Mouse (Mus musculus) ovary, postnatal 14 days (tissue): ENCODE data around the gene Elmod3.
A peak's percentile ranks its signal among the peaks of the same experiment; 100 is the strongest.
"Not testable (repeated sequence)": the region's sequence is repeated elsewhere in the genome, so short reads cannot be mapped to it uniquely, and the experiment has no call there.

Experiments
- DNase-seq: peaks from one replicate; pipeline ENCODE4 v3.0.0; 2022; ENCODE audit warnings: low spot score

Elmod3 gene

DNA sequence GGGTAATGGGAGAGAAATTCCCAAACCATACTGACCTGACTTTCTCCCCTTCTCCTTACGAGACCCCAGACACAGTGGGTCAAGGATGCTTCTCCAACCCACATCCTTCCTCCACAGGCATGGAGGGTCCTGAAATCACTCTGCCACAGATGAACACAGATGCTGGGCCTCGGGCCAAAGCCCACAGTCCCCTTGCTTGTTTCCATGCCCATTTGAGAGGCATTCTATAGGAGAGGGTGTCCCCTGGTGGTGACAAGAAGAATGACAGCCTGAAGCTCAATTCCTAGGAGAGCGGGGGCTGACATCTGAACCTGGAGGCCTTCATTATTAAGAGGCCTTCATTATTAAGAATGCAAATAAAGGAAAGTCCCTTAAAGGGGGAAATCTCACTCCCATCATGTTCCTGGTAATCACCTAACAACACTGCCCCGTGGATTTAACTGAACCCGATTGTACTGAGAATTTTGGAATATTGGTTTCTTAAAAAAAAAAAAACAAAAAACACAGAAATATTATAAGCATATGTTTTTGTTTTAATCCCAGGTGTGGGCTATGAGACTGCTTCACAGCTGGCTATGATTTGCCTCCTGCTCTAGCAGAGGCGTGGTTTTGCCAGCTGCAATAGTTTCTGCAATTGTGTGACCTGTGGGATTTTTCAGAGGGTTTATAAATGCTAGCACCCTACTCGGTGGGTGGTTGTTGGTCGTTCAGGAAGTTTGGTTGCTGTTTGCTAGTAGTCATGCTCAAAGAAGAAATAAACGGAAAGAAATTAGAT is 64.0 kb downstream of the Elmod3 start:
- peak; percentile 68 for DNase-seq

DNA sequence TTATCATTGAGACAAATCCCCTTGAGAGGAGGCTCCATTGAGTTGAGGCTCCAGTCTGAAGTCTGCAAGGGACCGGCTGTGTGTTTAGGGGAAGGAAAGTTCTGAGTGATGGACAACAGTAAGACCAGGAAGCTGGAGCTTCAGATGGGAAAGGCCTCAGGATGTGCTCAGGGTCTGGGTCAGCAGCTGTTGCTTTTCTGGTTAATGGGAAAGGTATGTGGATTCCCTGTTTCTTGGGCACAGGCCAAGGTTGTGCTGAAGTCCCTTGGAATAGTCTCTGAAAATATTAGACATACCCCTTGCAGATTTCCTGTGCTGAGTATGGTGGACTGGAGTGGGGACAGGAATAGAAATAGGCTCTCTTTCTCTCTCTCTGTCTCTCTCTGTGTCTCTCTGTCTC is 64.7 kb downstream of the Elmod3 start:
- not testable (repeated sequence) for DNase-seq

DNA sequence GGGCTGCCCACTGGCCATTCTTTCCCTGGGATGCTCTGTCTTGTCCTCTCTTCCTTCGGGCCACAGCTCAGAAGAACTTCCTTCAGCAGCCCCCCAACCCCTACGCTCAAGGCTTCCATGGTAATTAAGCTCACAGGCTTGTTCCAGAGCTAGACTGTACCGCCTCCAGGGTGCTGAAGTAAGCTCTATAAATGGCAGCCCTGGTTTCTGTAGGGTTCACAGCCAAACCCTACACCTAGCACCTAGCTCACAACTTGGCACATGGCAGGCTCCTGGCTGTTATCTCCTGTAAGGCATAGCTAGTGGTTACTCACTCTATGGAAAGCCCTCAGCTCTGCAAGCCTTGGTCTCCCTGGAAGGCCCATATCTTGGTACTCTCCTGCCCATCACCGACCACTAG is 65.6 kb downstream of the Elmod3 start:
- no peak for DNase-seq

DNA sequence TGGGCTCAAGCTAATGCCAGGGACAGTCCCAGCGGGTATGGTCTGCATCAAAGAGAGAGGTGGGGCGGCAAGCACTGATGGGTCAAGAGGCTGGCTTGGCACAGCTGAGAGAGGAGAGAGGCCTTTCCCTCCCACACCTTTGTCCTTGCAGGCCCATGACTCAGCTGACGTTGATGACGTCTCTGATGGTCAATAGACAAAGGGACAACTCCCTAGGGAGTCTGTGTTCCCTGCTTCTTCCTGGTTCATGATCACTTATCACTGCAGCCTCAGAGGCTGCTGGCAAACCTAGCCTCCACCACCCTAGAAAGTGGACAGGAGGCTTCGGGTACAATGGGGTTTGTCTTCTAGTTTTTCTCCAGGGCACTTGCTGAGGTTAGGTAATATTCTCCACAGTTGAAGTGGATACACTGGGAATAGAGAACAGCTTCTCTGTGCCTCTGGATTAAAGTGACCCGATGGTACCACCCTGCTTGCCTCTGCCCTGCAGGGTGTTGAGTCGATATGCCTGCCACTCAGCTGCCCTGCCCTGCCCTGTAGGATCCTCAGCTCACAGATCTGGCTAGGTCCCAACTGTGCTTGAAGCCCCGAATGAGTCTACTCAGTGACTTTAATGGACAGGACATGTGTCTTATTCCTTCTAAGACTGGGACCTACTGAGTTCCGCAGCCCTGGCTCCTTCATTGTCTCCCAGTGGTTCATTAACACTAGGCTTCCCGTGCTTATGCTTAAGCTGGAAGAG is 69.6 kb downstream of the Elmod3 start:
- no peak for DNase-seq

DNA sequence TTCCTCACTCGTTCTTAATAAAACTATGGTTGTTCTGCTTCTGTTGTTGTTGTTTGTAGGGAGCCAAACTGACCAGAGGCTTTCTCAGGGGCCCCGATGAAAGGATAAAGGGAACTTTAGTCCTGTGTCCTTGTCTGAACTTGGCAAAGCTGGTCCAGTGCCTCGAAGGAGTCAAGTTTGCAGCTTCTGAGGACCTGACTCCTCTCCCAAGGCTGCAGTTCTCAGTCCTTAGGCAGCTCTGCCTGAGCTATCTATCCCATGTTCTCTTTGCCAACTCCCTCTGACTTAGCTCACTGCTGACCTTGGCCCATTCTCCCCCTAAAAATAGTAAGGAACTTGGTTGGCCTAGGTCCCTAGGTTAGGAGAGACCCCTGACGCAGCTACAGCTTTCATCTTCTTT is 71.1 kb downstream of the Elmod3 start:
- DNase-seq, result no peak

DNA sequence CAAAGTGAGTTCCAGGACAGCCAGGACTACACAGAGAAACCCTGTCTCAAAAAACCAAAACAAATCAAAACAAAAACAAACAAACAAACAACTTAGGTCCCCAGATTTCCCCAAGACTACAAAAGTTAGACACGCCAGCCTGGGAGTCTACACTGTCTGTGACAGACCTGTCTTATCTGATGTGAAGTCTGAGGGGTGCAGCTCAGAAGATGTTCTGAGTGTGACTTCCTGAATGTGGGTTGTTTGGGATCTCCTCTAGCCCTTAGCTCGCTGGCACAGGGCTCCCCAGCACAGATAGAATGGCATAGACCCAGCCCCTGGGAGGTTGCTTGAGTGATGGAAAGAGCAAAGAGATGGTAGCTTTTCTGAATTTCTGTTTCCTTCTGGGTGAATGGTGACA is 74.1 kb downstream of the Elmod3 start:
- DNase-seq, result no peak

DNA sequence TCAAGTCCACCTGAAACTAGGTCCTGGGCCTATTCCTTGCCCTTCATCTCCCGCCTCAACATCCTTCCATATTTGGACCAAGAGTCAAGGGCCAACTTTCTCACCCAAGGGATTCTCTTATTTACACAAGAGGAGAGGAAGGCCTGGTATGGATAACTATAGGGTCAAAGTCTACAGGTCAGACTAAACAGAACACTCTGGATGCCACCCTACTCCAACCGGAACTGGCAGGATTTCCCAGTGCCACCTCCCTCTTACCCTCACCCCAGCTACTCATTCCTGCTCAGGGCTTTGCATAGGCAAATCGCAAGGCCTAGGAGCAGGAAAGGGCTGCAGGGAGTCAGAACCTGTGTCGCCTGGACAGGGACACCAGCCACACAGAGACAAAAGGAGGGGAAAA is 75.0 kb downstream of the Elmod3 start:
- DNase-seq, result no peak

DNA sequence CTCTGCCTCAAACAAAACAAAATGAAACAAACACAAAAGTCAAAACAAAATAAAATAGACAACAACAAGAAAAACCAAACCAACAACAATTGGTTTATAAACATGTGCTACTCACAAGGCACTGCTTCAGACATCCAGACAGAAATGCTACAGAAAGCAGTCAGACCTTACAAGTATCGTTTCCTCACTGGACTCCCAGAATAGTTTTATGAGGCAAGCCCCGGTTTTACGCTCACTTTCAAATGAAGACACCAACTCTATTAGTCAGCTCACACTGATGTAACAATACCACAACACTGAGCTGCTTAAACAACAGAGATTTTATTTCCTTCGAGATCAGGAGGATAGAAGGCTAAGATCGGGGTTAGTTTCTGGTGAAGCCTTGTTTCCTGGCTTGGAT is 75.9 kb downstream of the Elmod3 start:
- no peak for DNase-seq

DNA sequence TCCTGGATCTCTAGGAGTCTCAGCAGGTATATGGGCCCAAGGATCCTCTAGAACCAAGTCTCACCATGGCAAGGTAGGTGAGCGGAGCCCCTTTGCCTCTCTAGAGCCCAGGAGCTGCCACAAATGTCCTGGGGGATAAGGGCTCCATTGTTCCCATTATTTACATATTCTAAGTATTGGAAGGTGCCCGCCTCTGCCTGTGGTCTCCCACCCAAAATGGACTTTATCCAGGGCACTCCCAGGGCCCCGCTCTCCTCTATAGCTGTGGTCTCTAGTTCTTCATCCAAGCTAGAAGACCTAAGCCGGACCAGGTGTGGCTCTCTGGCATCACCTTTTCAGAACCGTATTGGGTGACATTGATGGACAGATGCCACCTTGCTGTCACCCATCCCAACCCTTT is 76.6 kb downstream of the Elmod3 start, which contains the start of gene Sh2d6:
Gene Sh2d6 (minus strand): TSS at position 101 of the 400 bp plus-strand sequence.
- DNase-seq, result no peak

DNA sequence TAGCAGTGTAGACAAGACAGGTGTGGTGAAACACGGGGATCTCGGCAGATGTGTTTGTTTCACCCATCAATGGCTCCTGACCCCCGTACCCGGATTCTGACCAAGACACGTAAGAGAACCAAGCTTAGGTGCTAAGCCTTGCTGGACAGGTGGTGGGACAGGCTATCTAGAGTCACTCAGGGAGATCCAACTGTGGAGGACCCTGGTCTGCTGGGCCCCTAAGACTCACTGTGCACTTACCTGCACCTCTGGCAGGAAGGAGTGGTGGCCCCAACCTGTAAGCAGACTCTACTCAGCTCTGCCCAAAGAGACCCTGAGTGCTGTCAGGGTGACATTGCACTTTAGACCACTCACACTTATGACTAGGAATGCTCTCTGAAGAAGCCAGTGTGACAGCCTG is 77.3 kb downstream of the Elmod3 start:
- no peak for DNase-seq

DNA sequence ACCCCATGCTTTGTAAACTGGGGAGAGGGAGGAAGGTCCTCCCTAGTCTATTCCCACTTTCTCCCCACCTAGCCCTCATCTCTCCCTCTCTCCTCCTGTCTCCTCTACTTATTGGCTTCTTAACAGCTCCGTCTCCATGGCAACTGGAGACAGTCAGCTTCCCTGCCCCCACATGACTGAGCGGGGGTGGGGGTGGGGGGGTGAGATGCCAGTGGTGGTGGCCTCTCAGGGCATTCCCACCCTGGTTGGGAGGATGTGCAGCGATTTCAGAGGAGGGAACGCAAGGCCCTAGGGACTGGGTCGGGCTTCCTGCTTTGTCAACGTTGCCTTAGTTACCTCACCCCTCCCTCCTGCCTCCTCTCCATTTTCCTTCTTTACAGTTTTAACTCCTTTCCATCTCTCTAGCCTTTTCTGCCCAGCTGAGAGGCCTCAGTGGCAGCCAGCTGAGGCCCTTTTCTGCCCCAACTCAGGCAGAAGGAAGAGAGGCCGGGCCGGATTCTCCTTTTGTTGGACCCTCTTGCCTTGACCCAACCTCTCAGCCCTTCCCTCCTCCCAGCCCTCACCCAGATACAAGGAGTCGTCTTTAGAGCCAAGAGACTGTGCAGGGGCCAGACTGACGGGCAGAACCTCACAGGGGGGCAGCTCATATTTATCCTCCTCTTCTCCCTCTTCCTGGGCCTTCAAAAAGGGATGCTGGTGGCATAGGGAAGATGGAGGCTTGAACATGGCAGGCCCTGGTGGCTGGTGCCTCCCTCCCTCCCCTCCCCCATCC is 78.1 kb downstream of the Elmod3 start:
- no peak for DNase-seq

DNA sequence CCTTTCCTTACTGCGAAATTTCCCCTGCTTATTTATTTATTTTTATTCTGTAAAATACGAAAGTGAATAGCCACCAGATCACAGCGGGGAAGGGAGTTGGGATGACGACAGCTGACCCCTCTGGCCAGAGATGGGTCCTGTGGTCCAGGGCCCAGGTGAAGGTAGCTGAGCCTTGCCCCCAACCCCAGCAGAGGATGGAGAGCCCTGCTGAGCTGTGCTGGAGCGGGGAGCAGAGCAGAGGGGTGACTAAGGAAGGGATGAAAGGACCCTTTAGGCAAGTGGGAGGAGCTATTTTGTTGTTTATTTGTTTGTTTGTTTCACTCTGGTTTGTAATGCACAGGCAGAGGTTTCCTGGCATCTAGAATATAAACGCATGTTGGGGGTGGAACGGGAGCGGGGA is 78.9 kb downstream of the Elmod3 start:
- no peak for DNase-seq

DNA sequence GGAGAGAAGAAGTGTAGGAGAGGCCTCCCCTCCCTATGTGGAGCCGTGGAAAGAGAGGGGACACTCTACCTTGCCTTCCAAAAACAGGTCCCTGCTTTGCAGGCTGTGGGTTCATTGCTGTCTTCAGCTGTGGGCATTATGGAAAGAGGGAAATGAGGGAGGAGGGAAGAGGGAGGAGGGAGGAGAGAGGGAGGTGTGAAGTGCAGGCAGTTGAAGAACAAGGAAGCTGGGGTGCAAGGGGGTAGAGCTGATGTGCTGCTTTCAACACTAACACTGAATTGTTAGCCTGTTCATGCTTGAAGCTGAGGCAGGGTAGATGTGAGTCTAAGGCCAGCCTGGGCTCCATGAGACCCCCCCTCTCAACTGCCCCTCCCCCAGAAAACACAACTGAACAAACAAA is 79.4 kb downstream of the Elmod3 start:
- no peak for DNase-seq
